Mouse (Mus musculus): ENCODE results near the gene Sik1. TPM values are rescaled to one million over a fixed set of nuclear protein-coding genes. Genes with fewer than 3 reads are reported as not detected.

Gene Sik1
- polyA plus RNA-seq, 2 experiments = 2.6 to 3.0 TPM

DNA sequence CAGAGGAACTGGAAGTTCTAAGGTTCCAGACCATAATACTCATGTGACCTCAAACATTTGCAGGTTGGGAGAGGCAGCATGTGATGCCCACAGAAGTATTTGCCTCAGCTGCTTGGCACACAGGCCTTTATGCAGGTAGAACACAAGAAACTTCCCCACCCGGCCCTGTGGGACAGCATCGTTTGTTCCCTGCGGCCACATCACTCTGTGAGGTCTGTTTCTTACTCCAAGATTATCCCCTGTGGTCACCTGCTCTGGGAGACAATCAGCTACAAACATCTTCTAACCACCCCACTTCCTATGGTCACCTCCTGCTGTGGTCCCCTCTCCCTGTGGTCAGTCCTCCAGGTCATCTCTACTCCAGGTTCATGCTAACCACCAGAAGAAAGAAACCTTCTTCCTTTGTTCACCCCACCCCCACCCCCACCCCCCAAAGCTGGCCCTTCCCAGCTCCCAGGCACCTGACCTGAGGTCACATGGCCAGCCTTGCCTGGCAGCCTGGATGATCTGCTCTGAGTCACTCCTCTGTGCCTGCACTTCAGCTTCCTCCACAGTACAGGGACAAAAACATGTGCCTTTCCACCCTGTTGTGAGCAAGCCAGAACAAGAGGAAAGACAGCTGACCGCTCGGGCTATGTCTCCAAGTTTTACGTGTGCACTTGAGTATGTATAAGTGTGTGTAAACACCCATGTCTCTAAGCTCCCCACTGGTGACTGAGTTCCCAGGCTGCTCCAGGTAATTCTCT, 21.1 kb downstream of the Sik1 start:
- ATAC-seq (ENCODE audit: insufficient read depth) = no peak

DNA sequence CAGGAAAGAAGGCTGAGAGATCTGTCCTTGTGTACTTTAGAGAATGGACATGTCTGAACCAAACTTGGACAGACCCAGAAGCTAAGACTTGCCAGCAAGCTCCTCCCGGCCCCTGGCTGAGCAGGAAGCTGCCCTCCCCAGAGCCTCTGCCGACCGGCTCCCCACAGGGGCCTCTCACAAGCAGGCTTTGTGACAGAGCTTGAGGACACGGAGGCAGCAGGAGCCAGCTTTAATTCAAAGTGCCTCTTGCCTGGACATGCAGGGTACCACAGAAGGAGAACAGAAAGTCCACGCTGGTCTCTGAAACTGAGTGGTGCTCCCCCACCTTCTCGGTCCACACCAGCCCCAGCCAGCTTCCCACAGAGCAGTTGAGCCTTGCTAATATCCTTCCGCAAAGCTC, 21.9 kb downstream of the Sik1 start:
- H3K4me2 ChIP-seq (ENCODE audit: low read depth) = no peak overlapping the region
- H3K27ac ChIP-seq = no peak overlapping the region
- ATAC-seq (ENCODE audit: insufficient read depth) = no peak

More for the DNA sequence above, 21.1 kb downstream of the Sik1 start:
- 40% methylated on average over 6 of the region's 6 CpGs for WGBS (ENCODE audit: insufficient replicate concordance)
- Histone ChIP-seq H3K36me3 (replicated peaks; ENCODE audit: control insufficient read depth, insufficient read depth, low read depth) (no peaks in the 10 kb centered on the region), H3K9ac (replicated peaks) (no peak overlapping the region), H3K9me3 (ENCODE audit: control insufficient read depth, low read length) (no peaks in the 10 kb centered on the region), H3K4me2 (ENCODE audit: low read depth) (no peak overlapping the region), H3K27ac (no peak overlapping the region), H3K4me3 (ENCODE audit: insufficient read depth in 1 of 2, low read depth in 2 of 2, low read length in 2 of 2) (no peak overlapping the region), H3K27me3 (ENCODE audit: control insufficient read depth, insufficient read depth, low read length) (no peaks in the 10 kb centered on the region), H3K4me1 (replicated peaks; ENCODE audit: control insufficient read depth in 2 of 2, insufficient read depth in 2 of 2, low read length in 1 of 2) (peaks cover 0 to 10% of the 10 kb centered on the region in 2 experiments; a peak in 2 of 4 replicates)
- TF ChIP-seq CTCF (IDR thresholded peaks at IDR 0.05; ENCODE audit: low read depth) (no peak), EP300 (IDR thresholded peaks at IDR 0.05; ENCODE audit: low read depth) (no peak)
- DNase-seq (ENCODE audit: low read depth in 3 of 3, low spot score in 3 of 3) = no peak

GRCm38 (mm10) chr17:31832577-31832964, 23.0 kb downstream of the Sik1 start:
- 62% methylated on average over 9 of the region's 9 CpGs for WGBS (ENCODE audit: insufficient replicate concordance)
- no peaks in the 10 kb centered on the region for H3K9me3 ChIP-seq (ENCODE audit: control insufficient read depth, low read length)
- H3K4me1 ChIP-seq (replicated peaks; ENCODE audit: control insufficient read depth in 2 of 2, insufficient read depth in 2 of 2, low read length in 1 of 2) = peaks cover 0 to 10% of the 10 kb centered on the region in 2 experiments; a peak in 2 of 4 replicates
- H3K9ac ChIP-seq (replicated peaks) = no peak overlapping the region
- no peaks in the 10 kb centered on the region for H3K27me3 ChIP-seq (ENCODE audit: control insufficient read depth, insufficient read depth, low read length)
- ATAC-seq (ENCODE audit: insufficient read depth) (no peak), DNase-seq (ENCODE audit: low read depth in 3 of 3, low spot score in 3 of 3) (no peak)
- no peaks in the 10 kb centered on the region for H3K36me3 ChIP-seq (replicated peaks; ENCODE audit: control insufficient read depth, insufficient read depth, low read depth)
- no peak overlapping the region for H3K4me2 ChIP-seq (ENCODE audit: low read depth)
- TF ChIP-seq CTCF (IDR thresholded peaks at IDR 0.05; ENCODE audit: low read depth) (no peak), EP300 (IDR thresholded peaks at IDR 0.05; ENCODE audit: low read depth) (no peak)
- no peak overlapping the region for H3K4me3 ChIP-seq (ENCODE audit: insufficient read depth in 1 of 2, low read depth in 2 of 2, low read length in 2 of 2)
- no peak overlapping the region for H3K27ac ChIP-seq

More for the DNA sequence above, 21.9 kb downstream of the Sik1 start:
- H3K27me3 ChIP-seq (ENCODE audit: control insufficient read depth, insufficient read depth, low read length) = no peaks in the 10 kb centered on the region
- peaks cover 0 to 10% of the 10 kb centered on the region in 2 experiments; a peak in 2 of 4 replicates for H3K4me1 ChIP-seq (replicated peaks; ENCODE audit: control insufficient read depth in 2 of 2, insufficient read depth in 2 of 2, low read length in 1 of 2)
- H3K4me3 ChIP-seq (ENCODE audit: insufficient read depth in 1 of 2, low read depth in 2 of 2, low read length in 2 of 2) = no peak overlapping the region
- no peak for DNase-seq (ENCODE audit: low read depth in 3 of 3, low spot score in 3 of 3)
- 22% methylated on average over 7 of the region's 7 CpGs for WGBS (ENCODE audit: insufficient replicate concordance)
- TF ChIP-seq EP300 (IDR thresholded peaks at IDR 0.05; ENCODE audit: low read depth) = no peak
- no peak for TF ChIP-seq CTCF (IDR thresholded peaks at IDR 0.05; ENCODE audit: low read depth)
- H3K9ac ChIP-seq (replicated peaks) = no peak overlapping the region
- H3K36me3 ChIP-seq (replicated peaks; ENCODE audit: control insufficient read depth, insufficient read depth, low read depth) = no peaks in the 10 kb centered on the region
- H3K9me3 ChIP-seq (ENCODE audit: control insufficient read depth, low read length) = no peaks in the 10 kb centered on the region

GRCm38 (mm10) chr17:31831866-31832576, 23.6 kb downstream of the Sik1 start:
- WGBS (ENCODE audit: insufficient replicate concordance) = 64% methylated on average over 14 of the region's 14 CpGs
- H3K9ac ChIP-seq (replicated peaks) = no peak overlapping the region

More at GRCm38 (mm10) chr17:31831866-31832576, 23.6 kb downstream of the Sik1 start:
- DNase-seq (ENCODE audit: low read depth in 3 of 3, low spot score in 3 of 3) = no peak
- Histone ChIP-seq H3K4me2 (ENCODE audit: low read depth) (no peak overlapping the region), H3K9me3 (ENCODE audit: control insufficient read depth, low read length) (no peaks in the 10 kb centered on the region), H3K36me3 (replicated peaks; ENCODE audit: control insufficient read depth, insufficient read depth, low read depth) (no peaks in the 10 kb centered on the region), H3K27me3 (ENCODE audit: control insufficient read depth, insufficient read depth, low read length) (no peaks in the 10 kb centered on the region), H3K4me1 (replicated peaks; ENCODE audit: control insufficient read depth in 2 of 2, insufficient read depth in 2 of 2, low read length in 1 of 2) (peaks cover 0 to 11% of the 10 kb centered on the region in 2 experiments; a peak in 2 of 4 replicates), H3K27ac (no peak overlapping the region), H3K4me3 (ENCODE audit: insufficient read depth in 1 of 2, low read depth in 2 of 2, low read length in 2 of 2) (no peak overlapping the region)
- ATAC-seq (ENCODE audit: insufficient read depth) = no peak
- TF ChIP-seq EP300 (IDR thresholded peaks at IDR 0.05; ENCODE audit: low read depth) (no peak), CTCF (IDR thresholded peaks at IDR 0.05; ENCODE audit: low read depth) (no peak)

Measured in liver, embryonic 14.5 days (tissue).